Mouse (Mus musculus) left cerebral cortex, postnatal 25 days (tissue): ENCODE data around the gene Pdzk1. TPM values are rescaled to one million over a fixed set of nuclear protein-coding genes. Genes with fewer than 3 reads are reported as not detected.

Source experiments
- DNase-seq, 2 experiments: peaks; one replicate each; pipeline ENCODE4 v3.0.0; 2022; ENCODE audit warnings: low spot score in 2 of 2, mixed read lengths in 1 of 2
- intact Hi-C: fragments of 180-260 bp; cut with DNase I; formaldehyde crosslinking; loops from one replicate; pipeline ENCODE4 v1.15.1; 2025
- total RNA-seq, 2 experiments: library from RNA; stranded (reverse); gene quantifications; 2 replicates each; pipeline ENCODE4 v1.2.3; 2021

Gene Pdzk1
- under 1 TPM; 0.50 to 0.53 TPM for total RNA-seq

DNA sequence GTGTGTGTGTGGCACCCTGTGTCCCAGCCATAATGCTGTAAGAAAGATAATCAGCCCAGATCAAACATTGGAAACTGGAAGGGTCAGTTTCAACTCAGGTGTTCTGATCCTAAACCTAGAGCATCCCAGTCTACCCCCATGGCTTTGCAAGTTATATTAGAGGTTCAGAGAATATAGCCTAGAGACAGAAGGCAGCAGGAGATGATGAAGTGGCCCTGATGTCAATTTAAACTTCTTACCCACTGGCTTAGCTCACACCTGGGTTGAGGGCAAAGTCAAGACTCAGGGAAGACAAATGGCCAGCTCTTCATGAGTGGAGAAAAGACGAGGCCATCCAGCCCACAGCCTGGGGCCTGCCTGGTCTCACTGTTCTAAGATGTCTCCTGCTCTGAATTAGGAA, at the start of gene Pdzk1, which contains the start of gene Cd160:
Pdzk1 (plus strand) TSS at position 301 of the 400 bp plus-strand sequence.
Cd160 (minus strand) TSS at position 368 of the 400 bp plus-strand sequence.
- intact Hi-C loops = no loop called here

DNA sequence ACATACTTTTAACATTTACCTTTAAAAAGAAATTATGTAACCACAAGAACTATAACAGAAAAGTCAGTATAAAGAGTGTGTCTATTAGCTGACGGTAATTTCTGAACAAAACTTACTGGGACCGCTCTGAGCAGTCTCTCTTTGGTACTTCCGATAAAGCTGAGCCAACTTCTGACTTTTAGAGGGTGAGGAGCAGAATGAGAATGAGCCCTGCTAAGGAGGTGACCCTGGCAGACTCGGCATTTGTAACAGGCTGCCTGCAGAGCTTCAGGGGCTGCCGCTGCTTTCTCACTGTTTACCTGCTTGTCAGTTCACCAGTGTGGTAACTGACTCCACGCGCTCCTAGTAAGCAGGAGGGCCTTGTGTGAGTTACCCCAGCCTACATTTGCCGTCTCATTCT, 46.8 kb upstream of the Pdzk1 start:
- no peak for DNase-seq
- intact Hi-C loops = no loop called here

More for the DNA sequence above, at the start of gene Pdzk1, which contains the start of gene Cd160:
- no peak for DNase-seq

DNA sequence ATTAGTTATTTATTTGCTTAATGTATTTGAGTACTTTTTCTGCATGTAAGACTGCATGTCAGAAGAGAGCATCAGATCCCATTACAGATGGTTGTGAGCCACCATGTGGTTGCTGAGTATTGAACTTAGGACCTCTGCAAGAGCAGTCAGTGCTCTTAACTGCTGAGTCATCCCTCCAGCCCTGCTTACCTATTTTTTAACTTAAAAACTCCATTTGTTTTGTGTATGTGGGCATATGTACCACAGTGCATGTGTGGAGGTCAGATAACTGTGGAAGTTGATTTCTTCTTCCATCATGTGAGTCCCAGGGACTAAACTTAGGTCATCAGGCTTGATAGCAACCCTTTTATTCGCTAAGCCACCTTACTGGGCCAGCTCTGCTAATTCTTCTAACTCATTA, 41.3 kb upstream of the Pdzk1 start:
- DNase-seq = no peak

DNA sequence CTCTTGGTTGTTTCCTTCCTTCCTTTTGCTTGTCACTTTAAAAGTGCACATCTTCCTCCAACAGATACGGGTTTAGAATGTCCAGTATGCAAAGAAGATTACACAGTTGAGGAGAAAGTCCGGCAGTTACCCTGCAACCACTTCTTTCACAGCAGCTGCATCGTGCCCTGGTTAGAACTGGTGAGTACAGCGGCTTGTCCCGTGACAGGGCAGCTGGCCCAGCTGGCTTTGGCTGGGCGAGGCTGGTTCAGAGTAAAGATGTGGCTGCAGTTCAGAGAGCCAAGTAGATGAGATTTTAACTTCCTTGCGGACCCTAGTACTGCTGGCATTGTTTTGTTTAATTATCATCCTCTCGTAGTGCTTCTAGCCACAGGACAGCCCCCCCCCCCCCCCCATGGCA, 40.6 kb upstream of the Pdzk1 start:
- DNase-seq = no peak

More for the DNA sequence above, 41.3 kb upstream of the Pdzk1 start:
- intact Hi-C loops = no loop called here

GRCm38 (mm10) chr3:96800254-96800653, 28.8 kb upstream of the Pdzk1 start:
- no peak for DNase-seq
- intact Hi-C loops = no loop called here

More for the DNA sequence above, 40.6 kb upstream of the Pdzk1 start:
- intact Hi-C loops = no loop called here

DNA sequence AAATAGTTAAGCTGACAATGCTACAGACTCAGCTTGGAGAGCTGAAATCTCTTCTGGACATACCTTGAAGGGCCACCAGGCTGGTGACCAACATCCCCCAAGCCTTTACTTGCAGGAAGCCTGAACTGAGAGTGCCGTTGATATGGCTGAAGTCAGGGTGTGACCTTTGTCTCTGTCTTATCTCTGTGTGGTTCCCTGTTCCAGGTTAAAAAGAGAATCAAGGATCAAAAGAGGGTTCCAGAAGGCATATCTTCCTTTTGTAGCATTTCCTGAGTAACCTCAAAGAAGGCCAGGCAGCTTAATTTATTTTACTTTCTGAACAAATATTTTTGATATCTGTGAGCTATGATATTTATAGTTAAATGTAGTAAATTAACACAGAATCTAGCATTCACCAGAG, 26.9 kb upstream of the Pdzk1 start:
- intact Hi-C loops = no loop called here
- DNase-seq = no peak

GRCm38 (mm10) chr3:96808136-96808535, 20.9 kb upstream of the Pdzk1 start:
- no peak for DNase-seq
- intact Hi-C loops = no loop called here

- no peak for DNase-seq
- intact Hi-C loops = no loop called here
Measured at GRCm38 (mm10) chr3:96808651-96809050, 20.4 kb upstream of the Pdzk1 start.

GRCm38 (mm10) chr3:96811232-96811631, 17.9 kb upstream of the Pdzk1 start:
- no peak for DNase-seq
- intact Hi-C loops = loop anchor here (10.0 kb wide), 1 partner anchor 94 kb away; the partner anchor contains the start of genes Gja5 and Gpr89

DNA sequence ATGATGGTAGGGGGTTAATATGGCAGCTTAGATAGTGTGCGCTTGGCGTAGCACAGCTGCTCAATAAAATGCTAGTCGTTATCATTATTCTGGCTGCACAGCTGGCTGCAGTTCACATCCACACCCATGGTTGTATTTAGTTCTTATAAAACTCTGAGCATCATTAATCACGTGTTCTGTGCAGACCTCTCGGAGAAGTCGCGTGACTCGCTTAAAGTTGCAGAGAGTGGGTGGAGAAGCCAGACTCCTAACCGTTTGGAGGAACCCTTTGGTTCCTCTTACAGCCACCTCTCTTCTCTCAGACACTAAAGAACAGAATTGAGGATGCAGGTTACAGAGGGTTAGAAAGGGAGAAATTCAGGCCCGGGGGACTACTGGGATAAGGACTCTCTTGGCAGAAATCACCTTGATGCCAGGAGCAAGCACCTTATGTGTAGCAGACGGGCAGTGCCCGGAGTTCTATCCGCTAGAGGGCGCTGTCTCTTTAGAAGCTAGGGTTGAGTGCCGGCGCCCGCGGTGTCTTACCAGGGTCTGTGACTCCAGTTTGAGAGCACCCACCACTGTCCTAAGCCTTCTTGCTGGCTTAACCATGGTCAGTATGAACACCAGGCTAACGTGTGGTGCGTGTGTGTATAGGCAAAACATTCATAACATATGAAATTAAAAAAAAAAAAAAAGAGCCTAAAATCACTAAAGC, 16.5 kb upstream of the Pdzk1 start:
- intact Hi-C loops = loop anchor here (10.0 kb wide), 1 partner anchor 92 kb away; the partner anchor contains the start of genes Gja5 and Gpr89
- peak; percentile 76 to 80 for DNase-seq

DNA sequence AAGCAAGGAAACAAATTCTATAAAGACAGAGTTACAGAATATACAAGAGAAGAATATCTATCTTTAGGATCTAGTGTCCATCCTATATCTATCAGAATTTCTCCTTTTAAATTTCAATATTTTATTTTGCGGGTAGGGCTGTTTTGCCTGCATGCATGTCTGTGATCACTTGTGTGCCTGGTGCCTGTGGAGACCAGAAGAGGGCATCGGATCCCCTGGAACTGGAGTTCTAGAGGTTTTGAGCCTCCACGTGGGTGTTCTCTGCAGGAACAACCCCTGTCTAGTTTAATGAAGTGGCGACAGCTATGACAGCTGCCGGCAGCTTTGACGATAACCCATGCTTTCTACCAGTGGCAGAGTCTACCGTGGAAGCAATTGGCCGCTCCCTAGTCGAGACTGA, 16.0 kb upstream of the Pdzk1 start:
- intact Hi-C loops = loop anchor here (10.0 kb wide), 1 partner anchor 92 kb away; the partner anchor contains the start of genes Gja5 and Gpr89
- peak in 1 of 2 experiments; percentile 46 for DNase-seq

- intact Hi-C loops = loop anchor here (10.0 kb wide), 1 partner anchor 91 kb away; the partner anchor contains the start of genes Gja5 and Gpr89
- DNase-seq = no peak
Measured at GRCm38 (mm10) chr3:96813591-96814244, 15.4 kb upstream of the Pdzk1 start.

DNA sequence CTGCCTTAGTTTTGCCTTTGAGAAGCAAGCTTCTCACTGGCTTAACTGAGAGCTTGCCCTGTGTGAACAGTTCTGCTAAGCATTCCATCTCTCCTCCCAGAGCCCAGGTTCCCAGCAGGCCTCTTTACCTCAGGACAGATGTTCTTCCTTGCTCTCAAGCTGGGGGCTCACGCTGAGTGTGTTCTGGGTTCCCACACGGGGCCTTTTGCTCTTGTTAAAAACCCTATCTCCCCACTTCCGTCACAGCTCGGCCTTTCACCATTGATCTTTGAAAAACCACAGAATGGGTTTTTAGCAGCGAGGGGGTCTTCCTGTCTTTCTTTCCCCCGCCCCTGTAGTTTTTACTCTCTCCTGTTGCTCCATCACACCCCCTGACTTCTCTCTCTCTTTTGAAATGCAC, 14.7 kb upstream of the Pdzk1 start:
- intact Hi-C loops = loop anchor here (10.0 kb wide), 1 partner anchor 90 kb away; the partner anchor contains the start of genes Gja5 and Gpr89

GRCm38 (mm10) chr3:96820116-96820915, 8.8 kb upstream of the Pdzk1 start:
- intact Hi-C loops = no loop called here
- no peak for DNase-seq

More for the DNA sequence above, 14.7 kb upstream of the Pdzk1 start:
- no peak for DNase-seq

GRCm38 (mm10) chr3:96821581-96821980, 7.5 kb upstream of the Pdzk1 start:
- intact Hi-C loops = no loop called here
- no peak for DNase-seq

DNA sequence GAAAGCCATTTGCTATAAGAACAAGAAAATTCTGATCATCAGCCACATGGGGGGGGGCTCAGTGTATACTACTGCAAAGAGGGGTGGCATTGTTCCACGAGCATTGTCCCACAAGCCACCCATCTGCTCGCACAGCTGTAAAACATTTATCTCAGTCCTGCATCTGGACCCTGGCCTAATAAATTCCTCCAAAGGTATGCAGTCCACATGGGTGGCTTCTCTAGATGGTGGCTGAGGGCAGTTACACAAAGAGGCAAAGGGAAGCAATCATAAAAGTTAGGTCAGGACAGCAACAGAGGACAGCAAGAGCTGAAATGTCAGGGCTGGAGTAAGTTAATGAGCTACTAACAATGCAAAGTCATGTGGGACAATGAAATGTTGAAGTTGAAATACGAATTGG, 5.4 kb upstream of the Pdzk1 start:
- no peak for DNase-seq
- intact Hi-C loops = no loop called here

GRCm38 (mm10) chr3:96824614-96825013, 4.5 kb upstream of the Pdzk1 start:
- intact Hi-C loops = no loop called here
- no peak for DNase-seq

- intact Hi-C loops = no loop called here
- DNase-seq = no peak
Measured at GRCm38 (mm10) chr3:96825261-96825660, 3.8 kb upstream of the Pdzk1 start.

GRCm38 (mm10) chr3:96828308-96828864, 698 bp upstream of the Pdzk1 start:
- DNase-seq = no peak
- intact Hi-C loops = no loop called here

DNA sequence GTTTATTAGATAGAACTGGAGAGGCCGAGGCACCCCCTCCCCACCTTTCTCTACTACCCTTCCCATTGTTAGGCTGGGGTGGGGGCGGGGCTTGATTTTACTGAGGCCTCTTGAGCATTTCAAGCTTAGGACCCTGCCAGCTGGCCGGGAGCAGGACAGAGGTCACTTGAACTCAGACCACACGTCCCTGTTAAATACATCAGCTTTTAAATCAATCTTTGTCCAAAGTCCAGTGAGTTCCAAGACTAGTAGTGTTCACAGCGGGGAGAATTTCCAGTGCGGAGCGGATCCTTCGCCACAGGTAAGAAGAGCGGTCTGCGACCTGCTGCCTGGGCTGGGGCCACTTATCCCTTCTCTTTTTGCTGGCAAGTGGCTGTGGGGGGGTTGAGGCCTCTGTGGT, 772 bp downstream of the Pdzk1 start:
- no peak for DNase-seq
- intact Hi-C loops = no loop called here
